Mouse (Mus musculus) kidney, adult 2 months (tissue): Measurements from ENCODE around the gene Alkbh4.

Experiments
- CTCF ChIP-seq: fragments of 200-500 bp; conservative IDR thresholded peaks from 2 replicates; pipeline ENCODE4 v1.5.1; 2011; ENCODE audit warnings: low read depth, mild to moderate bottlenecking, control low read depth, low read length, moderate library complexity, mixed read lengths; ENCODE audit not compliant: insufficient read depth, insufficient read length
- POLR2A ChIP-seq: fragments of 200-500 bp; IDR thresholded peaks from one replicate; pipeline ENCODE4 v1.6.1; 2011; ENCODE audit warnings: low read depth, low read length, control low read depth

DNA sequence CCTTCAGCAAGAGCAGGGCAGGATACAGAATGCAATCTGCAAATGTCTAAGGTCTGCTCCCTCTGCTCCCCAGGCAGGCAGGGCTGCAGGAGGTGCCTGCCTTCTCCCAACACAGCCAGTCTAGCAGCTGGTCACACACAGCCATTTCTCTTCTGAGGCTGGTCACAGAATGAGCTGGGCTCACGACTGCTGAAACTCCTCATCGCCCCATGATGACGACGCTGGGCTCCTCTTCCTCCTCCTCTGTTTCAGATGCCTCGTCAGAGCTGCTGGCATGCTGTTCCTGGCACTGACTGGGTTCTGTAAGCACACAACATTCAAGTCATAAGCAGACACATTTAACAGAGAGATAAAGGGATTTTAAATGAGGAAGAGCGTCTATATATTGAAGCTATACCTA lies 45.3 kb downstream of the Alkbh4 start:
- TF ChIP-seq POLR2A (no peak), CTCF (no peak)
